Mouse (Mus musculus) liver, adult 2 months (tissue): Measurements from ENCODE around the gene Chchd4.

Experiments
- CTCF ChIP-seq: fragments of 200-500 bp; IDR thresholded peaks from 2 replicates; pipeline ENCODE4 v1.5.1; 2011; ENCODE audit warnings: low read depth, low read length, control low read depth
- POLR2A ChIP-seq: fragments of 200-500 bp; IDR thresholded peaks from 2 replicates; pipeline ENCODE4 v1.6.1; 2011; ENCODE audit warnings: low read length, control low read depth; ENCODE audit not compliant: insufficient read depth; ENCODE audit errors: extremely low read depth

- TF ChIP-seq CTCF: no peak
- TF ChIP-seq POLR2A: no peak
These were observed 49.5 kb upstream of the Chchd4 start for GRCm38 (mm10) chr6:91522816-91523215.
